Mouse (Mus musculus) forebrain, embryonic 12.5 days (tissue): ENCODE results near the gene Fstl4. TPM values are rescaled to one million over a fixed set of nuclear protein-coding genes. Genes with fewer than 3 reads are reported as not detected.

ENCODE experiments used
- ATAC-seq: fragments of 200-750 bp; cut with Nextera tagmentation; 2 replicates; pipeline ENCODE4 v1.8.0; 2017; ENCODE audit warnings: moderate TSS enrichment; ENCODE audit not compliant: low FRiP score
- H3K27ac ChIP-seq: fragments of 300-500 bp; sonication (generic); 2 replicates; pipeline ENCODE4 v1.5.1; 2016; ENCODE audit warnings: mild to moderate bottlenecking
- H3K27me3 ChIP-seq: fragments of 300-500 bp; sonication (generic); 2 replicates; pipeline ENCODE4 v1.6.1; 2016; ENCODE audit warnings: mild to moderate bottlenecking
- H3K36me3 ChIP-seq: fragments of 300-500 bp; sonication (generic); replicated peaks from 2 replicates; pipeline ENCODE4 v1.6.1; 2016; ENCODE audit warnings: mild to moderate bottlenecking
- H3K4me1 ChIP-seq: fragments of 300-500 bp; sonication (generic); 2 replicates; pipeline ENCODE4 v1.6.1; 2016
- H3K4me2 ChIP-seq: fragments of 300-500 bp; sonication (generic); 2 replicates; pipeline ENCODE4 v1.6.1; 2016; ENCODE audit warnings: mild to moderate bottlenecking, moderate library complexity
- H3K4me3 ChIP-seq: fragments of 300-500 bp; sonication (generic); replicated peaks from 2 replicates; pipeline ENCODE4 v1.5.1; 2016; ENCODE audit warnings: mild to moderate bottlenecking
- H3K9ac ChIP-seq: fragments of 300-500 bp; sonication (generic); 2 replicates; pipeline ENCODE4 v1.6.1; 2016; ENCODE audit warnings: mild to moderate bottlenecking
- H3K9me3 ChIP-seq: fragments of 300-500 bp; sonication (generic); 2 replicates; pipeline ENCODE4 v1.6.1; 2016
- WGBS: fragments of 180-500 bp; shearing (Covaris S2); methylation state at CpG from one replicate; pipeline ENCODE4 v1.1.7; 2016; 5-methylcytosine and 5-hydroxymethylcytosine counted together
- polyA plus RNA-seq: library from polyadenylated mRNA; unstranded; fragments of >200 nt; fragmentation: Nextera tagmentation; extraction: Ambion mirVana; gene quantifications from 2 replicates; pipeline ENCODE4 v1.2.1, GENCODE M21; 2016

The Fstl4 gene
- polyA plus RNA-seq, 1 experiment from 2014 or later, result 1.0 TPM

DNA sequence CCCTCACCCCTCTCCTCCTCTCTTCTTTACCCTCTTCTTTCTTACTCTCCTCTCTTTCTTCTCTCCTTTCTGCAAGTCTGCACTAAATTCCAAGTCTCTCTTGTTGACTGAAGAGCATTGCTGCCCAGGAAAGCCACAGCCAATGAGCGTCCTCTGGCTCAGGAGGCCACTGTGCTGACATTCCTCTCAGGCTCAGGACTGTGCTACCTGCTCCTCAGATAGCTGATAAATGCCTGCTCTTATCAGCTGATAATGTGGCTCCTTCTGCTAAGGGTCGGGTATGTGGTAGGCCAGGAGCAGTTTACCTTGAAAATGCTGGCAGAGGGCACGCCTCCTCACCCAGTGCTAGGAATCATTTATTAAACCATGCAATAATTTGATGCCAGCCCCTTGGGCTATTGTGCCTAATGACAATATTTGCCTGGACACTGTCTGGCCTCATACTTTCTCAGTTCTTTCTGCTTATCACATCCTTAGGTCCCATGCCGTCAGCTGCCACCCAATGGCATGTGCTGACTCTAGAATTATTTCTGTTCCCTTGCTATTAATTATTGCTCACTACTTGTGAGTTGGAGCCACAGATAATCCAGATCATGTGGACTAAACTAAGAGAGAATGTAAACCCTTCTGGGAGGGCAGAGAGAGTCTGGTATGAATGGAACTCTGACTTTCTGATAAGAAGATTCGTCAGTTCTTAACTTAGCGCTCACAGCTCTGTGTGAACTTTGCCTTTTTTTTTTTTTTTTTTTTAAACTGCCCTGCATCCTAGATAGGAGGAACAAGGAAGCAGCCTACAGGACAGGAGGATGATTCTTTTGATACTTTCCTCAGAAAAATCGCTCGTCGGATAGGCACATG is 19.6 kb upstream of the Fstl4 start:
- Histone ChIP-seq H3K27ac (no peak overlapping the region), H3K36me3 (no peaks in the 10 kb centered on the region), H3K9me3 (no peaks in the 10 kb centered on the region), H3K9ac (no peak overlapping the region), H3K4me1 (peaks cover 12% of the 10 kb centered on the region), H3K4me3 (no peak overlapping the region), H3K27me3 (no peaks in the 10 kb centered on the region), H3K4me2 (no peak overlapping the region)
- 73% methylated on average over 9 of the region's 9 CpGs for WGBS
- ATAC-seq, result no peak

DNA sequence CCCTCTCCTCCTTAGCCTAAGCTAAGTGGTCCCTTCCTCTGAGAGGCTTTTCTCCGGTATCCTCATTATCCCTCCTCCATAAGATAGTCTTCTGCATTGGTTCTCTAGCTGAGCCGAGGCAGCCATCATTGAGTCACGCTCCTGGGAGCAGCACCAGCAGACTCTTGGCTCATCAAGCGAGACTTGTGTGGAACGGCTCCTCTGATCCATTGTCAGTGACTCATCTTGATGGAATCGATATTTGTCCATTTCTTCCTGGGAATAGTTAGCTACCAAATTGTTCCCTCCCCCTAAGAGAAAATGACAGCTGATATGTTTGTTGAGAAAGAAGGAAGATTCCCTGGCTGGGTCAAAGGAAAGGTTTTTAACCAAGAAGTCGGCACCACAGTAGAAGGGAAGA is 17.2 kb upstream of the Fstl4 start:
- H3K4me2 ChIP-seq, result no peak overlapping the region
- WGBS, result 90% methylated on average over 7 of the region's 7 CpGs
- H3K9ac ChIP-seq, result no peak overlapping the region
- no peak overlapping the region for H3K4me3 ChIP-seq
- H3K27me3 ChIP-seq, result peaks cover 4% of the 10 kb centered on the region; the same call in 1 of the 2 replicates
- no peak for ATAC-seq
- no peak overlapping the region for H3K27ac ChIP-seq
- H3K36me3 ChIP-seq, result no peaks in the 10 kb centered on the region
- peaks cover 12% of the 10 kb centered on the region for H3K4me1 ChIP-seq
- no peaks in the 10 kb centered on the region for H3K9me3 ChIP-seq

DNA sequence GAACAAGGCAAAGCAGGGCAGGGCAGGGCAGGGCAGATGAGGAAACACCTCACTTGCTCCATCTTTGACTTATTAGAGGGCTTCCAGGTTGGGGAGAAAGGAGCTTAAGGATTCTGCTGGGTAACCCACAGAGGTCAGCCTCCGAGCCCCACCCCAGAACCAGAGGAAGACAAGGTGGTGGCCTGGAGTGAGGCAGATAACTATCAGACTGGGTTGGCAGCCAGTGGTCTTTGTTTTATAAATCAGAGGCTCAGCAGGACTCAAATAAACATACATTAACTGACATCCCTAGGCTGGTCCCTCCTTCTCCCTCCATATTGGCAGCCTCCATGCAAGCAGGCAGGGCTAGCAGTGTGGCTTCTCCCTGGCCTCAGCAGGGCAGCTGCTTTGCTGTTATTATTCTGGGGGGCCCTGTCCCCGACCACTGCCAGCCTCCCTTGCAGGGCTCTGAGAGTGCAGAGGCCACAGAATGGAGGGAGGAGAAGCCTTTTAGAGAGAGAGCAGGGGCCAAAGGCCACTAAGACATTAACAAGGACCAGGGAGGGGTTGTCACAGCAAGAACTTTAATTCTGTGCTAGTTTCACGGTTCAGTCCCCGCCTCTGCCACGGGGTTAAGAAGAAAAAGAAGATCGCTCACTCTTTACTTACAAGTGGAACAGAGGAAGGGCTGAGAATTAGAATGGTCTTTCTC is 16.5 kb upstream of the Fstl4 start:
- peaks cover 12% of the 10 kb centered on the region for H3K4me1 ChIP-seq
- H3K9ac ChIP-seq, result no peak overlapping the region
- H3K4me3 ChIP-seq, result no peak overlapping the region
- 11% methylated on average over 6 of the region's 6 CpGs for WGBS
- ATAC-seq, result no peak
- no peak overlapping the region for H3K27ac ChIP-seq
- H3K4me2 ChIP-seq, result no peak overlapping the region
- no peaks in the 10 kb centered on the region for H3K36me3 ChIP-seq
- H3K27me3 ChIP-seq, result peaks cover 4% of the 10 kb centered on the region; the same call in 1 of the 2 replicates
- no peaks in the 10 kb centered on the region for H3K9me3 ChIP-seq

DNA sequence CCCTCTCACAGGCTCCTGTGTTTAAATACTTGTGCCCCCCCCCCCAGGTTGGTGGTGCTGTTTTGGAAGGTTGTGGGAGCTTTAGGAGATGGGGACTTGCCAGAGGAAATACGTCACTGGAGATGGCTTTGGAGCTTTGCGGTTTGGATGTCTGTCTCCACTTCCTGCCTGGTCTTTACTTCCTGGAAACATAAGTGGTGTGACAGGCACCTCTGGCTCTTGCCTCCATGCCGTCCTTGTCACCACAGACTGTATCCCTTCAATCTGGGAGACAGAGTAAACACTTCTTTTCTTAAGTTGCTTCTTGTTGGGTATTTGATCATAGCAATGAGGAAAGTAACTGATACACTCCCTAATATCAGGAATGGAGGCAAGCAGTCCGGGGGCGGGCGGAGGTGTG is 14.4 kb upstream of the Fstl4 start:
- peaks cover 16% of the 10 kb centered on the region for H3K4me1 ChIP-seq
- no peaks in the 10 kb centered on the region for H3K9me3 ChIP-seq
- no peak overlapping the region for H3K27ac ChIP-seq
- H3K36me3 ChIP-seq, result no peaks in the 10 kb centered on the region
- no peak overlapping the region for H3K9ac ChIP-seq
- 91% methylated on average over 6 of the region's 6 CpGs for WGBS
- H3K4me2 ChIP-seq, result no peak overlapping the region
- H3K27me3 ChIP-seq, result peaks cover 7% of the 10 kb centered on the region; the same call in 1 of the 2 replicates
- ATAC-seq, result no peak
- H3K4me3 ChIP-seq, result no peak overlapping the region

DNA sequence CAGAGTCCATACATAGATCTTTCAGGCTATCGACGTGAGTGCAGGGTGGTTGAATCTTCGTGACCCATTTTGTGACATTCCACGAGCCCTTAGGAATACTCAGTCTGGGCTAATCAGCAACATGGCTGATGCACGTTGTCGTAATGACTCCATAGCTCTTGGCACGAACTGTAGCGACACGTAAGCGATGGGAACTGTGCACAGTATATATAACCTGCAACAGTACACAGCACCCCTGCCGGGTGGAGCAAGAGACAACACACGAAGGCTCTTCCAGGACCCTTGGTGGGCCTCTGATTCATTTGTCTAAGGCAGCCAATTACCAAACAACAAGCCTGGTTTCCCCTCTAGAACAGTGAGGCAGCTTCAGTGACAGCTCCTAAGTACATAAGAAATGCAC is 11.9 kb upstream of the Fstl4 start:
- Histone ChIP-seq H3K9ac (no peak overlapping the region), H3K4me1 (peaks cover 16% of the 10 kb centered on the region), H3K27ac (no peak overlapping the region), H3K27me3 (peaks cover 7% of the 10 kb centered on the region; the same call in 1 of the 2 replicates), H3K4me2 (no peak overlapping the region), H3K9me3 (no peaks in the 10 kb centered on the region), H3K36me3 (no peaks in the 10 kb centered on the region), H3K4me3 (no peak overlapping the region)
- no peak for ATAC-seq
- 84% methylated on average over 12 of the region's 12 CpGs for WGBS

DNA sequence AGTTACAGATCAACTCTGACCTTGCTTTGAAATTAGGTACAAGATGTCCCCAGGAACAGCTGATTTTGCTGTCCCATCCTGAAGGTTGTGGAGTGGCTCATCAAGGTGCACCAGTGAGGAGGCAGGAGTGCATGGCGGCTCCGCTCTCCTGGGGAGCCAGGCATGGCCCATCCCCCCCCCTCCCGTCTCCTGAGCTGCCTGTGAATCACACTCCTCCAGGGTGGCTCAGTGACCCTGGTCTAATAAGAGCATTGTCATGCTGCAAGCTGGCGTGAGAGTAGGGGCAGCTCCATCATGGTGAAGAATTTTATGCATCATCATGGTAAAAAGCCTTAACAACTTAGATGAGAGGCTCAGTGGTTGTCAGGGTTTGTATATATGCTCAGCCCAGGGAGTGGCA is 11.2 kb upstream of the Fstl4 start:
- Histone ChIP-seq H3K36me3 (no peaks in the 10 kb centered on the region), H3K27ac (no peak overlapping the region), H3K4me2 (no peak overlapping the region), H3K9me3 (no peaks in the 10 kb centered on the region), H3K4me1 (peaks cover 9% of the 10 kb centered on the region), H3K4me3 (no peak overlapping the region), H3K9ac (no peak overlapping the region), H3K27me3 (peaks cover 7% of the 10 kb centered on the region; the same call in 1 of the 2 replicates)
- WGBS, result 35% methylated on average over 4 of the region's 4 CpGs
- no peak for ATAC-seq

DNA sequence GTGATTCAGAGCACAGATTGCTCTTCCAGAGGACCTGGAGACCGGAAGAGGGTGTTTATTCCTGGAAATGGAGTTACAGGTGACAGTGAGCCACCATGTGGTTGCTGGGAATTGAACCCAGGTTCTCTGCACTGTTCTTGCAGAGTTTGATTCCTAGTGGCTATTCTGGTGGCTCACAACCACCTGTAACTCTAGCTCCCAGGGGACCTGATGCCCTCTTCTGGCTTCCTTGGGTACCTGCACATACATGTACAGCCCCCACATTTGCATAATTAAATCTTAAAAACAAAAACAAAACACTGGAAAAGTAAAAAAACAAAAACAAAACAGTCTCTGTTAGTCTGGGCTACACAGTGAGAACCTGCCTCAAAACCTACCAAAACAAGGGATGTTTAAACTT is 2.6 kb upstream of the Fstl4 start:
- H3K4me2 ChIP-seq, result no peak overlapping the region
- H3K27ac ChIP-seq, result no peak overlapping the region
- no peaks in the 10 kb centered on the region for H3K9me3 ChIP-seq
- no peak overlapping the region for H3K4me3 ChIP-seq
- ATAC-seq, result no peak
- WGBS, result 57% methylated on average over 1 of the region's 1 CpGs
- H3K36me3 ChIP-seq, result no peaks in the 10 kb centered on the region
- no peak overlapping the region for H3K9ac ChIP-seq
- peaks cover 18% of the 10 kb centered on the region for H3K4me1 ChIP-seq
- peaks cover 56% of the 10 kb centered on the region for H3K27me3 ChIP-seq

DNA sequence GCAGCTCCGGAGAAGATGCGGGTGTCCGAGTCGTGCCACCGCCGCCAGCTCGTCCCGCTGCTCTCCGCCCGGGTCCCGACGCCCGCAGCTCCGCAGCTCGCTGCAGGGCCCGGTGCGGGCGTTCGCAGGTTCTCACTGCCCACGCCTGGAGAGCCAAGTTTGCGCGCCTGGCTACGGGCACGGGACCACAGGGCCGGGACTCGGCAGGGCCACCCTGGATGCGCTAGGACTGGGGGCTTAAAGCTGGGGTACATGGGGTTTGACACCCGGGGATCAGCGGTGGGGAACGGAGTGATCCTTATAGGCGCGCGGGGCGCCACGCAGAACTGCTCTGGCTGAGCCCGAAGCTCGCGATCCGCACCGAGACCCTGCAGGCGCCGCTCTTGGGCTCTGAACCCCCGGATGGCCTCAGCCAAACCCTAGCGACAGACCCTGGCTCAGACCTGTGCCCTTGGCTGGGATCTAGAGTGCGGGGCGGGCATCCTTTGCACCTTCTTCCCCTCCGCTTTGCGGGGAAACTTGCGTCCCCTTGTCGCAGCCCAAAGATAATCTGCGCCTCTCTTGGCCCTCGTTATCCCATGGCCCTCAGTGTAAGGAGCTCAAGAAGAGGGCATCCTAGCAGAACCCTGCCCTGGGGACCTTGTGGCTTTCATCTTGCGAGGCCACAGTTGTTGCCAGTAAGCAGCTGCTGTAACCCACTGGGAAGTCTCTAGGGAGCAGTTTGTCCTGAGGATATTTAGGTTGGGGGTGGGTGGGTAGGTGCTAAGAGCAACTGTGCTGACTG is 652 bp downstream of the Fstl4 start:
- Histone ChIP-seq H3K27me3 (peaks cover 70% of the 10 kb centered on the region), H3K9ac (peak overlapping the region; percentile 59)
- under 1% methylated on average over 53 of the region's 53 CpGs for WGBS

DNA sequence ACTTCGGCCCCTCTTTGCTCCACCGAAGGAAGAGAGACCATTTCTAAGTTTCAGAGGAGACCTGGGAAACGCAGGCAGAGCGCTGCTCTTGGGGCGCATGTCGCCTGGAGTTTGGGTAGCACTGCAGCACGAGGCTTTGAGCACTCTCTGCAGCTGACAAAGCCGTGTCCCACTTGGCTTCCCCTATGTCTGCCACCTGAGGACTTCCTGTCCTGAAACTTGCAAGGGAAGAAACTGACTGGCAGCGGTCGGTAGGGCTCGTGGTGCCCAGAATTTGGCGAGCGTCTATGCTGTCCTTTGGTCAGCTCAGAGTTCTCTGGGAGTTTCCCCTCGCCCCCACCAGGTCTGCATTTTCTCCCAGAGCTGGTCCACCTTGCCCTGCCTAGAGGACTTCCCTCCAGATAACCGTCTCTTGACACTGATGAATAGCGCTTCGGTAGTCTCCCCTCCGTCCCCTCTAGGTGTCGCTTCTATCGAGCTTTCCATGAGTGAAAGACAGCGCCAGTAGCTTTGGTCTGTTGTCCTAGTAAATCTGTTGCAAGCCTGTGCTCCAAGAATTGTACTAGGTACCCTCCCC is 1.3 kb downstream of the Fstl4 start:
- Histone ChIP-seq H3K27me3 (peaks cover 63% of the 10 kb centered on the region), H3K4me3 (peak overlapping the region; percentile 63), H3K9ac (peak overlapping the region; percentile 59; the same call in 1 of the 2 replicates), H3K4me2 (peak overlapping the region; percentile 99), H3K27ac (no peak overlapping the region), H3K4me1 (peaks cover 18% of the 10 kb centered on the region), H3K9me3 (no peaks in the 10 kb centered on the region), H3K36me3 (no peaks in the 10 kb centered on the region)
- WGBS, result 3% methylated on average over 21 of the region's 21 CpGs
- peak; percentile 60 for ATAC-seq

More for the DNA sequence above, 652 bp downstream of the Fstl4 start:
- H3K4me2 ChIP-seq, result peak overlapping the region; percentile 99
- peaks cover 18% of the 10 kb centered on the region for H3K4me1 ChIP-seq
- peak; percentile 55; the same call in 1 of the 2 replicates for ATAC-seq
- H3K9me3 ChIP-seq, result no peaks in the 10 kb centered on the region
- peak overlapping the region; percentile 63 for H3K4me3 ChIP-seq
- no peaks in the 10 kb centered on the region for H3K36me3 ChIP-seq
- no peak overlapping the region for H3K27ac ChIP-seq

DNA sequence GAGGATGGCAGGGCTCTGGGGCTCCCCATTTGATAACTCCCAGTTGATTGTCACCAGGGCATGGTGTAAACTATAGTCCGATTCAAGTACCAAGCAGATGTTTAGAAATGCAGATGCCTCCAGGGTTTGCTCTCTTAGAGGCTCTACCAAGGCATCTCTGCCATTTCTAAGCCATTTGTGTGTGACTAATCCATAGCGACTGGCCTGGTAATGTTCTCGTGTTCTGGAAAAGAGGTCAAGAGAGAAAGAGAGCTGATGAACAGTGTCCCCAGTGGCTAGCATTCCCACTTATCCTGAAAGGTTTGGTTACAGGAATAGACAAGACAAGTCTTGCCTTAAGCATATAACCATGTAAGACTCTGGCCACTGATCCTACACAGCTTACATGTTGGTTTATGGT is 3.5 kb downstream of the Fstl4 start:
- ATAC-seq, result no peak
- no peaks in the 10 kb centered on the region for H3K9me3 ChIP-seq
- peaks cover 18% of the 10 kb centered on the region for H3K4me1 ChIP-seq
- H3K27ac ChIP-seq, result no peak overlapping the region
- H3K36me3 ChIP-seq, result no peaks in the 10 kb centered on the region
- WGBS, result 74% methylated on average over 3 of the region's 3 CpGs
- H3K4me2 ChIP-seq, result no peak overlapping the region
- no peak overlapping the region for H3K4me3 ChIP-seq
- peaks cover 57% of the 10 kb centered on the region for H3K27me3 ChIP-seq
- no peak overlapping the region for H3K9ac ChIP-seq

DNA sequence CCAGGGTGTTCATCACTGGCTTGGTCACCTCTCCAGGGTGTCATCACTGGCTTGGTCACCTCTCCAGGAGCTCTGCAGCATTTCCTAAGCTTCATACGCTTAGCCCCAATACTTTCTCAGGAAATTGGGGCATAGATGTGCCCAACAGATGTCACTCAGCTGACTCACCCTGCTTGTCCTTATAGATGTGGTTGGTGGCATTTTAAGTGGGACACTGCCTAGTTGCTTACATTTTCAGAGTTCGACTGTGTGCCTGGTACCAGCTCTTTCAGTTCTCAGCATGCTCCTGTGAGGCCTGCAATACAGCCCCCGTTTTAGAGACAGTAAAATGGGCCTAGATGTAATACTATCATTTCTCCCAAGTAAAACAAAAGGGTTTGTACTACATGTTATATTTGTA is 8.6 kb downstream of the Fstl4 start:
- Histone ChIP-seq H3K36me3 (no peaks in the 10 kb centered on the region), H3K9me3 (no peaks in the 10 kb centered on the region), H3K4me1 (peaks cover 24% of the 10 kb centered on the region), H3K27ac (no peak overlapping the region), H3K9ac (no peak overlapping the region), H3K4me2 (no peak overlapping the region), H3K27me3 (peaks cover 17% of the 10 kb centered on the region), H3K4me3 (no peak overlapping the region)
- WGBS, result 83% methylated on average over 3 of the region's 3 CpGs
- ATAC-seq, result no peak

DNA sequence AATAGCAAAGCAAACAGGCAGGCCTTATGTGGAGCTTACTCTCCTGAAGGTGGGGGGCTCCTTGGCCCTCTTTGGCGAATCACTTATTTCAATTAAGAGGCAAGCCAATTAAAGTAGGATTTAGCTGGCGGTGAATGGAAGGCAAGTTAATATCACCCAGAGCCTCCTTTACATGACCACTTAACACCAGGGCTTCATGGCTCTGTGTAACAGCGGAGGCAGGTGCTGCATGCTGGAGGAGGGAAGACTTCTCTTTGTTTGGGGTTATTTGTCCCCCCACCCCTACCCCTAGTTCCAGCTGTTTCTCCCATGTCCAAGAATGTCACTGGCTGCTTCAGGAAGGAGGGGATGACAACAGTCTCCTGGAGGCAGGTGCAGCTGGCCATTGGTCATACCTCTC is 10.9 kb downstream of the Fstl4 start:
- H3K27ac ChIP-seq, result 0 out of 2 replicates have a peak overlapping the region, but pooled peaks have one; percentile 56
- 17% methylated on average over 3 of the region's 3 CpGs for WGBS

More for the DNA sequence above, 10.9 kb downstream of the Fstl4 start:
- no peaks in the 10 kb centered on the region for H3K36me3 ChIP-seq
- H3K4me3 ChIP-seq, result no peak overlapping the region
- ATAC-seq, result peak; percentile 61
- H3K4me2 ChIP-seq, result peak overlapping the region; percentile 8; the same call in 1 of the 2 replicates
- H3K4me1 ChIP-seq, result peaks cover 25% of the 10 kb centered on the region
- no peaks in the 10 kb centered on the region for H3K9me3 ChIP-seq
- H3K27me3 ChIP-seq, result peaks cover 16% of the 10 kb centered on the region
- H3K9ac ChIP-seq, result no peak overlapping the region
